Mouse (Mus musculus) spleen, embryonic (tissue): ENCODE results near the gene Atp6v0e.

Experiments used
- CTCF ChIA-PET: fragments of 350-600 bp; sonication (Branson Sonifier 250); formaldehyde crosslinking; loops from one replicate; lab custom pipeline; 2022; lab: Charles Lee

Gene Atp6v0e

DNA sequence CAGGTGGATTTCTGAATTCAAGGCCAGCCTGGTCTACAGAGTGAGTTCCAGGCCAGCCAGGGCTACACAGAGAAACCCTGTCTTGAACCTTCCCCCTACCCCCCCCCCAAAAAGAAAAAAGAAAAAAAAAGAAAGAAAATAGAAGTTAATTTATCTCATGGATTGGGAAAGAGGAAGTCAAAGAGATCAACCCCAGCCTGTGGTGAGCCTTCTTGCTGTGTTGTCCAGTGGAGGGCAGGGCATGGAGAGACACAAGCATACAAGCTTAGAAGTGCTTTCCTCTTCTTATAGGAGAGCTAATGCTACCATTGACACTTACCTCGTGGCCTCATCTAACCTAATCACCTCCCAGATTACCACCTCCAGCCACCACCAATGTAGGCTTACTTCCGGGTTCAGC lies 23.2 kb upstream of the Atp6v0e start:
- CTCF ChIA-PET = no interaction called here

DNA sequence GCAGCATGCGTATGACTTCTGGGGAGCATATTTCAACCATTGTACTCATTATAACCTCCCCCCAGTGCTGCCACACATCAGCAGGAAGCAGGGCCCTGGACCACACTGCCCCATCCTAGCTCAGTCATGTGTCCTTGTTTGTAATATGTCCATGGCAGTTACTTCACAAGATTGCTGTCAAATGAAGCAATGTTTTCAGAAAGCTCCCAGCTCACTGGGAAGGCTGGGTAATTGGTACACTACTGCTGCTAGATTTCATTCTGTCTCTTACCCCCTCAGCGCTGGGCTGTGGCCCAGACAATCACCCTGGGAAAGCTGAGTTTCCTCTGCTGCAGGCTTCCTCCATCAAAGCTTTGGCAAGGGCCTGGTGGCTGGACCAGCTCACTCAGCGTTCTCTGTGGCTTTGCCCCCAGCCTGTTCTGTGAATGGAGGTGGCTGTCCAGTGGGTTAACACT lies 22.7 kb upstream of the Atp6v0e start:
- CTCF ChIA-PET = no interaction called here

DNA sequence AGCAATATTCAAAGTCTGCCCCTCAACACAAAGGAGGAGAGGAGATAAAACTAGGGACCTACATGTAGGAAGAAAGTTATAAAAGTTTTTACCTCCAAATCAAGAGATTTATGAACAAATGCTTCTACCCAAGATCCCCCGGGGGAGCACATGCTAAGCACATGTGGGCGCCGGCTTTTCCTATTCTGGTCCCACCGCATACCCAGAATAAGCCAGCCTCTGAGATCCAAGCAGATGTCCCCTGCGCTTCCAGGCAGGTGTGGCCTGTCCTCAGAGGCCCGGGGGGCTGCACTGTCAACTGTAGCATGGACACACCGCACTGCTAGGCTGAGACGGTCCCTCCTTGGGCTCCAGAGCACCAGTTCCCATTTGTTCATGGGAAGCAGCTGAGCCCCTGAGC lies 19.6 kb upstream of the Atp6v0e start:
- CTCF ChIA-PET = no interaction called here

DNA sequence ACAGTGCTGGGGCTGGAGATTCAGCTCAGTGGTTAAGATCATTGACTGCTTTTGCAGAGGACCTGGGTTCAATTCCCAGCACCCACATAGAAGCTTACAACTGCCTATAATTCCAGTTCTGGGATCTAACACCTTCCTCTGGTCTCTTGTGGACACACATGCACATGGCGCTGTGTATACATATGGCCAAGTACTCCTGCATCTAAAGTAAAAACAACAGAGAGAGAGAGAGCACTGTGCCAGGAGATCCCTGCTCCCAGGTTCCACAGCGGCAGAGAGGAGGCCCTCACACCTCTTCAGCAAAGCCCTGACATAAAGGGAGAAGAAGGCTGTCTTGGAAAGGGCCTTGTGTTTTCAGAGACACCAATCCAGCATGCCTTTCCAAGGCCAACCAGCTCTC lies 19.0 kb upstream of the Atp6v0e start:
- CTCF ChIA-PET = no interaction called here

DNA sequence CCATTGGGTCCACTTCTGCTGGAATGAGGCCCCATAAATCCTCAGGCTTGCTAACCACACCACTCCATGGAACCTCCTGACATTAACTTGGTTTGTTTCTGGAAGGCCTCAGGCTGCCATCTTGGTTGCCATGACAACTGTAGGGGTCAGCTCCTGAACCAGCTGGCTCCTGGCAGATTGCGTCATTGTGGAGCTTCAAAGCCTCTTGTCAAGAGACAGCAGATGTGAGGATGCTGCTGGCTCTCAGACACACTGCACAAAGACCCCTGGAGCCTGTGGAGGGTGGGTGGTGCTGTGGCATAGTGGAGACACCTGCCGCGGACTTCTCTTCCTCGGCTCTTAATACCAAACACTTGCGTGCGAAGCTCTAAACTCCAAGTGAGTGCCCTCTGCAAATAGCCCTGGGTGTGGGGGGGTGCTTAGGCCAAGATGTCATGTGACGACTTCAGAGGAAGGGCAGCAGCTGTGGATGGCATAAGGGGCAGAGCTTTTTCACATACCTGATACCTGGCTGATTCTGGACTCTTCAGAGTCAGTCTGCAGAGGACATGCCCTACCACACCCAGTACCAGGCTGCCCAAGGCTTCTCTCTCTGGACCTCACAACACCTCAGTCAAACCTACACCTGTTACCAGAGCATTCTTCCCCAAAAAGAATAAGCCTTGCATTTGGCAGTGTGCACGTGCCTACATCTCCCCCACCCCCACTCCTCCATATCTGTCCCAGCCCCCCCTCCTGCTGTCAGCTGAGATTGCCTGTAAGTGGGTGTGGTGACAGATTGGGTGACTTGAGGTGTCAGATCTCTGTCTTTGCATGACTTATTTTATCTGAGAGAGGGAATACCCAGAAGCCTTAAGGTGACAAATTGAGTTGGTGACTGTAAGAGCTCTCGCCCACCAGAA lies 18.3 kb upstream of the Atp6v0e start:
- CTCF ChIA-PET = no interaction called here

DNA sequence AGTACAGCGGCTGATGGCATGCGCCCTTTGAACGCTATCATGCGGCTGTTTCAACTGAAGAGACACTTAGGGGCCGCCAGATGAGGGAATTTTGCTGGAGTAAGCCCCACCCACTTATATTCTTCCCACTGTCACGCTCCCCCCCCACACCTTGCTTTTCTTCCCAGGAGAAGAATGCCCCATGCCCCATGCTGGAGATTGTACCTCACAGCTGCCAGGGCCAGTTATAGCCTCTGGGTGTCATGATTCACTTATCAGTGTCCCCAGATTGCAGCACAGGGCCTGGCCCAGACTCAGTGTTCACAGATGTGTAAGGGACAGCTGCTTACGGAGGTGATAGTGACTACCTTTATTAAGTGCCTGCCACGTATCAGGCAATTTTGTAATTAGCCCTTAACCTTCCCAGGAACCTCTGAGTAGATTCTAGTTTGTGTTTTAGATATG lies 17.6 kb upstream of the Atp6v0e start:
- CTCF ChIA-PET = no interaction called here

DNA sequence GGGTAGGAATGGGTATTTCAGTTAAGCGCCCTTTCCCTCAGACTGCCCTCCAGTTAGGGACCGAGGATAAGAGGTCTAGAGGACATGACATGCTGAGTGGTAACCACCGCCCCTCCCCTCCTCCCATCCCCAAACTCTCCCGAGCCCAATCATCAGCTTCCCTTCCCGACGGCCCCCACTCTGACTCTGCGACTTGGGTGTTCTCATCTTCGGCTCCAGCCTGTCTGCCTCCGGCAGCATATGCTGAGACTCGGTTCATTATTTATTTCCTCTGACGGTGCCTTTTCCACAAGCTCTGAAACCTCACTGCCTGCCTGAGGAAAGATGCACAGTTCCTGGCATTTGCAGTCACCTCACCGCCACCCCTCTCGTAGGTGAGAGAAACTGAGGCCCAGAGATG lies 15.7 kb upstream of the Atp6v0e start:
- CTCF ChIA-PET = no interaction called here

DNA sequence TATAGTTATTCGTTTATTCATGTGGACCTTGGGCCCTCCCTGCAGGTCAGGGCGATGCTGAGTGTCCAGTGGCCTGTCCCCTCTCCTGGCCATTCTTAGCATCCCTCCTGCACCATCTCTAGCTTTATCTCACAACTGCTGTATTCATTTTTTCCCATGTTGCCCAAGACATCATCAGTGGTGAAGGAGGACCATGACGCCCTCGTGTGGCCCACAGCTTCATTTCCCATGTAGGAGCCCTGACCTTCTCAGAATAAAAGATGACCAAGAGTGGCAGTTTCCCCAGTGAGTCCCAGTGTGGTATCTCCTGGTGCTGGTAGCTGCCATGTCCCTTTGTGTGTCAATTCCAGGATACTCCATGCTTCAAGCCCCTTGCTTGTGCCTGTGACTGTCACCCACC lies 13.5 kb upstream of the Atp6v0e start:
- CTCF ChIA-PET = no interaction called here

DNA sequence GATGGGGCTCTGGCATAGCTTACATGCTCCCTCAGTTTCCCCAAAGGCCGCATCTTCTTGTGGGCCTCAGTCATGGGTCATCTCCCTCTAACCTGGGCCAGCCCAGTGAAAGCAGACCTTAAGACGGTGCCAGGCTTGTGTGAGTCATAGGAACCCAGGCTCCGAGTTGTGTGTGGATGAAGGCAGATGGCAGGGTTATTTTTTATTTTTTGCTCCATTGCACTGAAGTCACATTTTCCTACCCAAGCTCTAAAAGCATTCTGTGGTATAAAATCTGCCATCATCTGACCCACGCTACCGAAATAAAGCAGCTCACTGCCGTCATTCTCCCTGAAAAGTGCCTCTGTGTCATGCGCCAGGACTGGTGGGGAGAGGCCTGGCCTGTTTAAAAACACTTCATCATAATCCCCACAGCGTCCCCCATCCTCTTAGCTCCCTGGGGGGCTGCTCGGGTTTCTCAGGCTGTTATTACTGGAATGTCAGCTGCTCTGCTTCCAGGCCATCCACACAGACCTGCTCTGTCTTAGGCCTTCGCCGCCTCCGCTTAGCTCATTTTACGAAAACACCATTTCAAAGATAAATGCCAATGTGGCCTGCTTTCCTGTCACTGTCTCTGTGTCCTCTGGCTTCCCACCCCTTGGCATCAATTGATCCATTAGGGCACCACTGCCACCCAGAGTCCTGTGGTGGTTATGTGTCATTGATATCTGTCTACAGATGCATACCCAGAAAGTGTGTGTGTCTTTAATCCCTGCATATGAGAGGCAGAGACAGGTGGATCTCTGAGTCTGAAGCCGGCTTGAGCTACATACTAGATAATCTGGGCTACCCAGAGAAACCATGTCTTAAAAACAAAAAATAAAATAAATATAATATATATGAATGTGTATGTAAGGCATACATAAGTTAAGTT lies 12.3 kb upstream of the Atp6v0e start:
- CTCF ChIA-PET = no interaction called here

DNA sequence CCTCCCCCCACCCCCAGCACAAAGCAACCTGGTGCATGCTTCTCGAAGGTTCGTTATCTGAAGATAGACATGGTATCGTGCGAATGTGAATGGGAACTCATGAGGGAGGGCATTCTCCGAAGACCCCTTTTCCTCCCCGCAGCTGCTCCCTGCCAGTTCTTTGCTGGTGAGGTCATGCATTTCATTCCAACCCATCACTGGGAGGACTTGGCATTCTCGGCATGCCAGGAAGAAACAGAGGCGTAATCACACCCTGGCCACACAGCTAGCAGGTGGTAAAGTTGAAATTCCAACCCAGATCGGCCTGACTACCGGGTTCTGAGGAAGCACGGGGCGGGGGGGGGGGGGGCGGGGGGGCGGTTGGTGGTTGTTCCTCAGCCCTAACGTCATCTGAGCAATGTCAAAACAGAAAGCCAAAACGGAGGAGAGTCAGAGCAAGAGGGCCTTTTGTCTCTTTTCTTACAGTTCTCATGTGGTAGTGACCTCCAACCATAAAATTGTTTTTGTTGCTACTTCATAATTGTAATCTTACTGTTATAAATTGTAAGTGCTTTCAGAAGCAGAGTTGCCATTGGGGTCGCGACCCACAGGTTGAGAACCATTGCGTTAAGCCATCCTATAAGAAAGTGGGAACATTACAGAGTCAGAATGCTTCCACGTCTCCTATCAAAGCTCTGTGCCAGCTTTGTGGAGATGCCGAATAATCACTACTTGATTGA lies 4.0 kb upstream of the Atp6v0e start:
- CTCF ChIA-PET = interaction anchor here (0.5 to 0.8 kb wide), 2 partner anchors 226 to 1385 kb away, joined by 3 to 4 read pairs; no protein-coding TSS in a partner anchor

DNA sequence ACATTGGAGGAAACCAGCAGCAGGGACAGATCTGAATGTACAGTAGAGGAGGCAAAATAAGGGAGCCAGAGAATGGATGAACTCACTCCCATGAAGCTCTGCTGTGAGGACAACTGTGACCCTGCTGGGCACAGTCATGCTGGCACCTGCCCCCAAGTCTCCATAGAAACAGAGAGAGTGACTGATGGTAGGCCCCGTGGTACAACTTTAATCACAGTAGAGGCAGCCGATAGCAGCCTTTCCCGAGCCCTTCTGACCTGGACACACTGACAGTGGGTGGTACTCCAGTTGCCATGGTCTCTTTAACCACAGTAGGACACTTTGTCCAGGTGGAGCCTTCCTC lies 3.5 kb upstream of the Atp6v0e start:
- CTCF ChIA-PET = no interaction called here

DNA sequence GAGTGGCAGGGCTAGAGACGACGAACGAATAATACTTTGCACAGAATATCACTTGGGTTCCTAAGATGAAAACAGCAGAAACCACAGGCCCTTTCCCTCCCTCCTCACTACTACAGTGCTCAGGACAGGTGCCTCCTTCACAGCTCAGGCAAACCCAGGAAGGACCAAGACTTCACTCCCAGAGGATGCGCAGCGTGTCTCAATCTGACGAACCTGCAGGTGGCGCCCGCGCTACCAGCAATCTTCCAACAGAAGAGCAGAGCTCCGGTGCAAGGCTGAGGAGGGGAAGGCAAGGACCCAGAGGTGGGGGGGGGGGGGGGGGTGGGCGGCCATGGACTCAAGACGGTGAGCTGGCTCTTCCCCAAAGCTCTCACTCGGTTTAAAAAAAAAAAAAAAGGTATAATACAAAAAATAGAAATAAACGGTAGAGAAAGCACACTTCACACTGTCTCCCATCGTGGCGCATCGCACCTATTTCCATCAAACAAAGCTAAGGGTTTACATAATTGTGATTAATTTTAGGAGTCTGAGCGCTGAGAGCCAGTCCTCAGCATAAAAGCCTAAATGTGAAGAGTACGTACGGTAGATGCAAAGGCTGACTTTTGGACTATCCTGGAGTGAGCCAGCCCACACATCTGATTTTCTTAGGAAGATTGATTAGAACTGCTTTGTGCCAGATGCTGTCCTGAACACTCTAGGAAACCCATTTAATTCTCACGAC lies 2.7 kb upstream of the Atp6v0e start:
- CTCF ChIA-PET = interaction anchor here (0.6 kb wide), 2 partner anchors 167 to 452 kb away, joined by 3 read pairs; no protein-coding TSS in a partner anchor

DNA sequence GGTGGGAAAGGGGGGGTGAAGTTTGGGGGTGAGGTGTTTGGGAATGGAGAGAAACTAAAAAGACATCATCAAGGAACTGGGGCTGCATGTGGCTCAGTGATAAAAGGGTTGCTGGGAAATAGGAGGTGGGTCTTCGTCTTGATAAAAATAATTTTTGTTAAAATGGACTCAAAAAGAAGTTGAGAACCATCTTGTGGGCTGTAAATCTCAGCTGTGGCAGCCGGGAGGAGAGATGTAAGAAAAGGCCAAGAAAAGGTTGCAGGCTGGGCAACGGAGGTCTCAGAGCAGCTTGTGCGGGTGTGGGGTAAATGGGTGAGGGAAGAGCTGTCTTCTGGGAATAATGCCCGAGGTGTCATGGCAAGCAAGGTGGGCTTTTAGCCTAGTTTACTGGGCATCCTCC lies 827 bp upstream of the Atp6v0e start:
- CTCF ChIA-PET = interaction anchor here (0.6 kb wide), 2 partner anchors 48 to 223 kb away, joined by 4 to 6 read pairs; no protein-coding TSS in a partner anchor

DNA sequence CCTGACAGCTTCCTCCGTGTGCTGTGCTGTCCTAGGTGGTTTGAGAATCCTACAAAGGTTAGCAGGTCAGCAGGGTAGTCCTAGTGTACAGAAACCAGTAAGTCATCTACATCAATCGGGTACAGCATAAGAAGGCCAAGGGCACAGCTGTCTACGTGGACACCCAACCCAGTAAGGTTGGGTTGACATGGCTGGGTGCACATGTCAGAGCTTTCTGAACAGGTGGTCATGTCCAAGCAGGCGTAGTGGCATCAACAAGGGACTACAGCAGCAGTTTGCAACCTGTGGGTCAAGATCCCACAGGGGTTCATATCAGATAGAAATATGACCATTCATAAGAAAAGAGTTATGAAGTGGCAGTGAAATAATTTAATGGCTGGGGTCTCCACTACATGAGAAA lies 2.6 kb downstream of the Atp6v0e start:
- CTCF ChIA-PET = interaction anchor here (1.4 kb wide), 1 partner anchor 12 kb away, joined by 3 read pairs; no protein-coding TSS in a partner anchor

DNA sequence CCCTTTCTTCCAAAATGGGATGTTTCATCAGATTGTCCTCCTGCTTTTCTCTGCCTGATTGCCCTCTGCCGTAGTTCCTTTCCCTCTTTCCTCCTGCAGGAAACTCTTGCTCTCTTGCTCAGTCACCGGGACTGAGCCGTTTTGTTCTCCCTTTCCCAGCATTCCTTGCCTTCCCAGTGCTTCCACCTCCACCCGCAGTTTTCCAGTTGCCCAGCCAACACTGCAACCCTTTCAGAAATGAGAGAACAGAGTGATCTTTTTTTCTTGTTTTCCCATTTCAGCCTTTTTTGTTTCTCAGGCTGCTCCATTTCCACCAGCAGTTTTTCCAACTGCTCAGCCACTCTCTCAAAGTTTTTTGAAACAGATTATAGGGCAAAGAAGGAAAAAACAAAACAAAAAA lies 8.2 kb downstream of the Atp6v0e start:
- CTCF ChIA-PET = no interaction called here

DNA sequence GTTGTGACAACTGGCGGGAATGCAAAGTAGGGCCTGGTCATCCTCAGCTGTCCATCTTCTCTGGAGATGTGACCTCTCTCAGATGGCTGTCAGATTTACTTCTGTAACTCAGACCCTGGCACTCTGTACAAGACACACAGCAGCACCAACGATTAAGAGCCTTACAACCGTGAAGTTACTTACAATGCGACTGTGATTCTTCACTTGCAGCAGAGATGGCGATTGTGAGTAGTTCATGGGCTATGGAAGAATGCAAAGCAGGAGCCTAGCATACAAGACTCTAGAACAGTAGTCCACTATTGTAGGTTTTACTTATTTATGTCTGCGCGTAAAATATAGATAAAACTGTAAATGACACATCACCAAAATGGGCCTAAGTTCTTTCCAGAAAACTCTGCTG lies 12.8 kb downstream of the Atp6v0e start:
- CTCF ChIA-PET = no interaction called here

DNA sequence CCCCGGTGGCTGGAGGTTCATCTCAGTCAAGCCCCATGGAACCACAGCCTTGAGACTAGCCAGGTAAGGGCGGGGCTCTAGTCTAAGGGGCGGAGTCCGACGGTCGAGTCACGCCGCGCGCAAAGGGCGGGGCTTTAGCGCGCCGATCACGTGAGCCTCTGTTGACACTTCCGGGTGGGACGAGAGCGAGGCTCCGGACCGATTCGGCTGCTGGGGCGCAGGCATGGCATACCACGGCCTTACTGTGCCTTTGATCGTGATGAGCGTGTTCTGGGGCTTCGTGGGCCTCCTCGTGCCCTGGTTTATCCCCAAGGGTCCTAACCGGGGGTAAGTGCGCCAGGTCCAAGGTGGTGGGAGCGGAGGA lies 13.2 kb downstream of the Atp6v0e start:
- CTCF ChIA-PET = no interaction called here

DNA sequence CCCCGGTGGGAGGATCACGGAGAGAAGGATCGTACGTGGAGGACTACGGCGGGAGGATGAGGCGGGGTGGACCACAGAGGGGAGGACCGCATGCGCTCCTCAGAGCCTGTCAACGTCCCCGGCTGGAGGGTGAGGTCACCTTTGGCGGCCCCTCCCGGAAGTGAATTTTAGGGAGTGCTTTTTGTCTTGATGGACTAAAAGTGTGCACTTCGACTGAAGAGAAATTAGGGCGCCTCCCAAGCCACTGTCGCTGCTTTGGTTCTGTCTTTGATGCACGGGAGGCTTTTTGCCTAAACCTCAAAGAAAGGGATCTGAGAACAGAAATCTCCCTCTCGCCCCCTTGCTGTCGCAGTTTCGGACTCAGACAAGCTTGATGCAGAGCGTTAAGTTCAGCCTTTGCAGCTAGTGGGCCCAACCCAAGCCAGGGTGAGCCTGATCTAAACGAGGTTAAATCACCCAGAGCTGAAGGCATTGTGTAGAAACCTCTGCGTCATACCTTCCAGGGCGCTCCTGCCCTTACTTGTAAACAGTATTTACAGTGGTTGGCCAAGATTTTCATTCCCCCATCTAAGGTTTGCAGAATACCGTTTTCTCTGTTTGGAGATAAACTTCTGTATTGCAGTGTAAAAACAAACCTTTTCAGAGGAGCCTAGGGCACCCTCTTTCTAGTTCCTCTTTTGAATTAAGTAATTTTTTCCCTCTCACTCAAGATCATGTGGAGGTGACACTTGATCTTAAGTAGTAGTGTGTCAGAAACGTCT lies 13.8 kb downstream of the Atp6v0e start:
- CTCF ChIA-PET = interaction anchor here (0.6 to 1.2 kb wide), 2 partner anchors 11 to 508 kb away, joined by 3 read pairs; no protein-coding TSS in a partner anchor

DNA sequence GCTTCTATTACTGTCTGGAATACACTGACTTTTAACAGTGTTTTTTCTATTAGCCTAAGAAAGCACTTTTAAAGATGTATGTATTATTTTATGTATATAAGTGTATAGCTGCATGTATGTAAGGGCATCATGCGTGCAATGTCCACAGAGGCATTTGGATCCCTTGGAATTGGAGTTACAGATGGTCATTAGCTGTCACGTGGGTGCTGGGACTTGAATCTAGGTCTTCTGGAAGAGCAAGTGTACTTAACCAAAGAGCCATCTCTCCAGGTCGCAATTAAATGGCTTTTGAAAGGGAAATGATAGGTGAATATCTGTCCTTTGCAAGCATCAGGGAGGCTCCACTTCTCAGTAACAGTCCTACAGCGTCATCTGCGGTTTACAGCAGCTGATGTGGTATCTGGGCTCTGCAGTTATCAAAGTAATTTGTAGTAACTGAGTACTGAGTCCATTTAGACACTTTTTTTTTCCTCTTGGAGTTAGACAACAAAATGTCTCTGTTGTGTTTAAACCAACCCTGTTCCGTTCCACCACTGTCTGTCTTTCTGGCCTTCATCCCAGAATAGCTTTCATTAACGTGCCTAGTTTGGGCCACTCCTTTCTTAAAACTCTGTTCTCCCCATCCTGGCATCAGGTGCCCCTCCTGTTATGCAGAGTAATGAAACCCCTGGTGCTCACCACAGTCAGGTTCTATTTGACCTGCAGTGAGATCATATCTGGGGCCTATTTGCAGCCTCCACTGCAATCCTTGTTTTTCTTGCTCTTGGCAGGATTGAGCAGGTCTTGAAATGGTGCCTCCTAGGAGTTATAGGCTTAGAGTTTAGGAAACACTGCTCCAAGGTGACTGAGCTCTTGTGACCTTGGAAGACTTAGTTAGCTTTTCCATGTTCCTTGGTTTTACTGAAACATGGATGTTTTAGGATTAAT lies 14.9 kb downstream of the Atp6v0e start:
- CTCF ChIA-PET = interaction anchor here (0.6 to 1.2 kb wide), 3 partner anchors 12 to 17 kb away, joined by 3 read pairs; no protein-coding TSS in a partner anchor
